Mouse (Mus musculus): ENCODE measurements around the gene Mpnd. TPM values are rescaled to one million over a fixed set of nuclear protein-coding genes. Genes with fewer than 3 reads are reported as not detected.

The Mpnd gene
- polyA plus RNA-seq, 1 experiment from 2014 or later: 112 TPM

- H3K9ac ChIP-seq (ENCODE audit: low read depth, low read length): peak overlapping the region; percentile 65; the same call in 1 of the 2 replicates
- no peaks in the 10 kb centered on the region for H3K9me3 ChIP-seq (ENCODE audit: control insufficient read depth, low read length)
- H3K27ac ChIP-seq (ENCODE audit: low read depth, low read length): no peak overlapping the region
- WGBS: 77% methylated on average over 10 of the region's 10 CpGs
- no peak for ATAC-seq (ENCODE audit: low FRiP score, low TSS enrichment)
- H3K36me3 ChIP-seq (ENCODE audit: control insufficient read depth, insufficient read depth, low read length): peaks cover 32% of the 10 kb centered on the region
- no peaks in the 10 kb centered on the region for H3K27me3 ChIP-seq (ENCODE audit: control insufficient read depth, insufficient read depth, low read length)
- H3K4me2 ChIP-seq (replicated peaks; ENCODE audit: low read depth, low read length): peak overlapping the region; percentile 46
- H3K4me1 ChIP-seq (ENCODE audit: control insufficient read depth, insufficient read depth, low read length): 0 out of 2 replicates have a peak, but pooled peaks cover 9% of the 10 kb centered on the region
- H3K4me3 ChIP-seq (ENCODE audit: low read length): peak overlapping the region; percentile 58
These were observed 45.4 kb upstream of the Mpnd start for GRCm38 (mm10) chr17:55959946-55960740.

- Histone ChIP-seq H3K4me3 (ENCODE audit: low read length) (no peak overlapping the region), H3K9me3 (ENCODE audit: control insufficient read depth, low read length) (no peaks in the 10 kb centered on the region), H3K4me2 (replicated peaks; ENCODE audit: low read depth, low read length) (no peak overlapping the region), H3K36me3 (ENCODE audit: control insufficient read depth, insufficient read depth, low read length) (peaks cover 35% of the 10 kb centered on the region), H3K9ac (ENCODE audit: low read depth, low read length) (no peak overlapping the region), H3K4me1 (ENCODE audit: control insufficient read depth, insufficient read depth, low read length) (0 out of 2 replicates have a peak, but pooled peaks cover 9% of the 10 kb centered on the region), H3K27me3 (ENCODE audit: control insufficient read depth, insufficient read depth, low read length) (no peaks in the 10 kb centered on the region), H3K27ac (ENCODE audit: low read depth, low read length) (no peak overlapping the region)
- no peak for ATAC-seq (ENCODE audit: low FRiP score, low TSS enrichment)
These were observed 44.7 kb upstream of the Mpnd start for GRCm38 (mm10) chr17:55960791-55961190.

GRCm38 (mm10) chr17:55961631-55962030 is 43.9 kb upstream of the Mpnd start:
- Histone ChIP-seq H3K27me3 (ENCODE audit: control insufficient read depth, insufficient read depth, low read length) (no peaks in the 10 kb centered on the region), H3K4me3 (ENCODE audit: low read length) (no peak overlapping the region), H3K4me2 (replicated peaks; ENCODE audit: low read depth, low read length) (no peak overlapping the region), H3K9ac (ENCODE audit: low read depth, low read length) (no peak overlapping the region), H3K4me1 (ENCODE audit: control insufficient read depth, insufficient read depth, low read length) (0 out of 2 replicates have a peak, but pooled peaks cover 9% of the 10 kb centered on the region), H3K27ac (ENCODE audit: low read depth, low read length) (no peak overlapping the region), H3K36me3 (ENCODE audit: control insufficient read depth, insufficient read depth, low read length) (peaks cover 41% of the 10 kb centered on the region), H3K9me3 (ENCODE audit: control insufficient read depth, low read length) (no peaks in the 10 kb centered on the region)
- WGBS: 95% methylated on average over 7 of the region's 7 CpGs
- ATAC-seq (ENCODE audit: low FRiP score, low TSS enrichment): no peak

- whole genome bisulfite sequencing: 88% methylated on average over 14 of the region's 14 CpGs
- peaks cover 56% of the 10 kb centered on the region for H3K36me3 ChIP-seq (ENCODE audit: control insufficient read depth, insufficient read depth, low read length)
- no peak for ATAC-seq (ENCODE audit: low FRiP score, low TSS enrichment)
These were observed 42.3 kb upstream of the Mpnd start for GRCm38 (mm10) chr17:55963171-55963570.

GRCm38 (mm10) chr17:55964496-55964895 is 41.0 kb upstream of the Mpnd start:
- H3K4me3 ChIP-seq (ENCODE audit: low read length): no peak overlapping the region
- peaks cover 56% of the 10 kb centered on the region for H3K36me3 ChIP-seq (ENCODE audit: control insufficient read depth, insufficient read depth, low read length)
- 0 out of 2 replicates have a peak, but pooled peaks cover 5% of the 10 kb centered on the region for H3K4me1 ChIP-seq (ENCODE audit: control insufficient read depth, insufficient read depth, low read length)
- no peaks in the 10 kb centered on the region for H3K27me3 ChIP-seq (ENCODE audit: control insufficient read depth, insufficient read depth, low read length)
- no peak overlapping the region for H3K4me2 ChIP-seq (replicated peaks; ENCODE audit: low read depth, low read length)
- no peak overlapping the region for H3K27ac ChIP-seq (ENCODE audit: low read depth, low read length)
- no peak for ATAC-seq (ENCODE audit: low FRiP score, low TSS enrichment)
- no peaks in the 10 kb centered on the region for H3K9me3 ChIP-seq (ENCODE audit: control insufficient read depth, low read length)
- H3K9ac ChIP-seq (ENCODE audit: low read depth, low read length): no peak overlapping the region
- WGBS: 93% methylated on average over 10 of the region's 10 CpGs

More at GRCm38 (mm10) chr17:55963171-55963570, 42.3 kb upstream of the Mpnd start:
- Histone ChIP-seq H3K9me3 (ENCODE audit: control insufficient read depth, low read length) (no peaks in the 10 kb centered on the region), H3K27me3 (ENCODE audit: control insufficient read depth, insufficient read depth, low read length) (no peaks in the 10 kb centered on the region), H3K27ac (ENCODE audit: low read depth, low read length) (no peak overlapping the region), H3K9ac (ENCODE audit: low read depth, low read length) (no peak overlapping the region), H3K4me1 (ENCODE audit: control insufficient read depth, insufficient read depth, low read length) (0 out of 2 replicates have a peak, but pooled peaks cover 8% of the 10 kb centered on the region), H3K4me3 (ENCODE audit: low read length) (no peak overlapping the region), H3K4me2 (replicated peaks; ENCODE audit: low read depth, low read length) (no peak overlapping the region)

GRCm38 (mm10) chr17:55964996-55965395 is 40.5 kb upstream of the Mpnd start:
- no peaks in the 10 kb centered on the region for H3K27me3 ChIP-seq (ENCODE audit: control insufficient read depth, insufficient read depth, low read length)
- peaks cover 56% of the 10 kb centered on the region for H3K36me3 ChIP-seq (ENCODE audit: control insufficient read depth, insufficient read depth, low read length)
- 86% methylated on average over 9 of the region's 9 CpGs for WGBS
- 0 out of 2 replicates have a peak, but pooled peaks cover 5% of the 10 kb centered on the region for H3K4me1 ChIP-seq (ENCODE audit: control insufficient read depth, insufficient read depth, low read length)
- no peak overlapping the region for H3K4me3 ChIP-seq (ENCODE audit: low read length)
- H3K4me2 ChIP-seq (replicated peaks; ENCODE audit: low read depth, low read length): no peak overlapping the region
- H3K9me3 ChIP-seq (ENCODE audit: control insufficient read depth, low read length): no peaks in the 10 kb centered on the region
- no peak overlapping the region for H3K9ac ChIP-seq (ENCODE audit: low read depth, low read length)
- no peak for ATAC-seq (ENCODE audit: low FRiP score, low TSS enrichment)
- no peak overlapping the region for H3K27ac ChIP-seq (ENCODE audit: low read depth, low read length)

GRCm38 (mm10) chr17:55967186-55967585 is 38.3 kb upstream of the Mpnd start:
- WGBS: 94% methylated on average over 4 of the region's 4 CpGs
- Histone ChIP-seq H3K36me3 (ENCODE audit: control insufficient read depth, insufficient read depth, low read length) (peaks cover 40% of the 10 kb centered on the region), H3K9me3 (ENCODE audit: control insufficient read depth, low read length) (no peaks in the 10 kb centered on the region), H3K4me1 (ENCODE audit: control insufficient read depth, insufficient read depth, low read length) (peaks cover 10% of the 10 kb centered on the region; the same call in 1 of the 2 replicates), H3K4me3 (ENCODE audit: low read length) (no peak overlapping the region), H3K27ac (ENCODE audit: low read depth, low read length) (no peak overlapping the region), H3K4me2 (replicated peaks; ENCODE audit: low read depth, low read length) (no peak overlapping the region), H3K9ac (ENCODE audit: low read depth, low read length) (no peak overlapping the region), H3K27me3 (ENCODE audit: control insufficient read depth, insufficient read depth, low read length) (no peaks in the 10 kb centered on the region)
- no peak for ATAC-seq (ENCODE audit: low FRiP score, low TSS enrichment)

- no peak for ATAC-seq (ENCODE audit: low FRiP score, low TSS enrichment)
- no peaks in the 10 kb centered on the region for H3K27me3 ChIP-seq (ENCODE audit: control insufficient read depth, insufficient read depth, low read length)
- no peak overlapping the region for H3K9ac ChIP-seq (ENCODE audit: low read depth, low read length)
- H3K36me3 ChIP-seq (ENCODE audit: control insufficient read depth, insufficient read depth, low read length): peaks cover 34% of the 10 kb centered on the region
- WGBS: 72% methylated on average over 7 of the region's 7 CpGs
- no peak overlapping the region for H3K4me2 ChIP-seq (replicated peaks; ENCODE audit: low read depth, low read length)
- peaks cover 10% of the 10 kb centered on the region; the same call in 1 of the 2 replicates for H3K4me1 ChIP-seq (ENCODE audit: control insufficient read depth, insufficient read depth, low read length)
- no peak overlapping the region for H3K4me3 ChIP-seq (ENCODE audit: low read length)
- H3K27ac ChIP-seq (ENCODE audit: low read depth, low read length): no peak overlapping the region
- H3K9me3 ChIP-seq (ENCODE audit: control insufficient read depth, low read length): no peaks in the 10 kb centered on the region
These were observed 37.3 kb upstream of the Mpnd start for GRCm38 (mm10) chr17:55968210-55968609.

- H3K4me1 ChIP-seq (ENCODE audit: control insufficient read depth, insufficient read depth, low read length): peaks cover 10% of the 10 kb centered on the region; the same call in 1 of the 2 replicates
- no peak overlapping the region for H3K9ac ChIP-seq (ENCODE audit: low read depth, low read length)
- H3K27ac ChIP-seq (ENCODE audit: low read depth, low read length): no peak overlapping the region
- no peak overlapping the region; the same call in 1 of the 2 replicates for H3K4me3 ChIP-seq (ENCODE audit: low read length)
- WGBS: 49% methylated on average over 14 of the region's 14 CpGs
- peaks cover 28% of the 10 kb centered on the region for H3K36me3 ChIP-seq (ENCODE audit: control insufficient read depth, insufficient read depth, low read length)
- peak; percentile 9; the same call in 1 of the 2 replicates for ATAC-seq (ENCODE audit: low FRiP score, low TSS enrichment)
- H3K27me3 ChIP-seq (ENCODE audit: control insufficient read depth, insufficient read depth, low read length): no peaks in the 10 kb centered on the region
- peak overlapping the region; percentile 90; the same call in 1 of the 2 replicates for H3K4me2 ChIP-seq (replicated peaks; ENCODE audit: low read depth, low read length)
- no peaks in the 10 kb centered on the region for H3K9me3 ChIP-seq (ENCODE audit: control insufficient read depth, low read length)
These were observed 36.0 kb upstream of the Mpnd start for GRCm38 (mm10) chr17:55969560-55969959.
